Mouse (Mus musculus): Measurements from ENCODE around the gene Parl.

DNA sequence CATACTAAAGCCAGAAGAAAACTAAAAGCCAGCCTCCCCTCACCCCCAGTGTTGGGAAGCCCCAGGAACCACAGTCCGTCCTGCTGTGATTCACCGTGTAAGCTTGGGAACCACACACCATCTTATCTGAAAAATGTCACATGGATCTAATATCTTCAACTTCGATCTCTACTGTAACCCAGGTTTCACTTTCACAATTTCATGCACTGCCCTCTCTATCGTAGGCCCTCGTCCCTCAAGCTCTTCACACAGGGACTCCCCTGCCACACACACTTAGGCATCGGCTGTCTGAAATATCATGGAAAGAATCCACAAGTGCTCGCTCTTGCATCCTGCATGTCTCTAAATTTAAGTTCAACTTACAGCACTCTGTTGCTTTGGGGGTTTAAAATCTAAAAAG is 37.1 kb downstream of the Parl start:
- no peak for TF ChIP-seq JUND (conservative IDR thresholded peaks at IDR 0.05; ENCODE audit: low read depth, low read length)
- TF ChIP-seq POLR2A (IDR thresholded peaks at IDR 0.05; ENCODE audit: low read depth, low read length): no peak
- no peak for TF ChIP-seq CTCF (conservative IDR thresholded peaks at IDR 0.05 in 1 of 2, IDR thresholded peaks at IDR 0.05 in 1 of 2; ENCODE audit: low read depth in 2 of 2, low read length in 2 of 2)
- TF ChIP-seq MAX (IDR thresholded peaks at IDR 0.05; ENCODE audit: low read length): no peak
- no peak for TF ChIP-seq ZC3H11A (IDR thresholded peaks at IDR 0.05; ENCODE audit: low read depth, low read length)
- no peak for TF ChIP-seq NRF1 (IDR thresholded peaks at IDR 0.05; ENCODE audit: low read depth, low read length)
- no peak for TF ChIP-seq RCOR1 (conservative IDR thresholded peaks at IDR 0.05; ENCODE audit: low read depth, low read length)

Data from CH12.LX (cell line).